Mouse (Mus musculus) ovary, adult 18-20 months (tissue): Measurements from ENCODE around the gene Cox7c.
A peak's percentile ranks its signal among the peaks of the same experiment; 100 is the strongest.
"Not testable (repeated sequence)": the region's sequence is repeated elsewhere in the genome, so short reads cannot be mapped to it uniquely, and the experiment has no call there.

ENCODE experiments used
- DNase-seq: peaks from one replicate; pipeline ENCODE4 v3.0.0; 2022; ENCODE audit warnings: low spot score, mixed read lengths

Cox7c gene

DNA sequence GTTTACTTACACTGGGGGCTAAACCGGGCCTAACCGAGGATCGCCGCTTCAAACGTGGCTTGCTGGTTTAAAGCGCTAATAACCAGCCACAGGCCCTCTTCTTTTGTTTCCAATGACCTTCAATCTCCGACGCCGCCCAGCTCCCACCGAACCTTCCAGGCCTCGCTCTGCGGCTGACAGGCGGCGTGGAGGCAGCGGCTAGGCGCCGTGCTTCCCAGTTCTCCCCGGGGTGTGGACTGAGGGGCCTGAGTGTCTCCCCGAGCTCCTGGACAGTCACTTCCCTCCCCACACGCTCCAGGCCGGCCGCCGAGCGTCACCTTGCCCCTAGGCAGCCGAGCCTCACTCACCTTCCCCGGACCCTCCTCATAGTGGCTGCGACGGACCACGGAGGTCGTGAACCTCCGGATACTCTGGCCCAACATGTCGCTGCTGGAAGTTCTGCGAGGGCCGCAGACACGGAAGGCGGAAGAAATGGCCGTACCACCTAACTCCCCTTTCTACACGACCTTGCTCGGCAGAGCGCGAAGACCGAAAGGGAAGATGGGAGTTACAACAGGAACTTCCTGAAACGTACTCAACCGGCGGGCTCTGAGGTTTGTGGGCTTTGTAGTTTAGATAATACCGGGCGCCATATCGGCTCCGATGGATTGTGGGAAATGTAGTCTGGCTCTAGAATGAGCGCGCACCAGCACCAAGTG lies at the start of gene Cox7c:
Gene Cox7c, minus strand, starts transcription at position 651 of the 698 bp plus-strand sequence.
- DNase-seq = peak; percentile 82

DNA sequence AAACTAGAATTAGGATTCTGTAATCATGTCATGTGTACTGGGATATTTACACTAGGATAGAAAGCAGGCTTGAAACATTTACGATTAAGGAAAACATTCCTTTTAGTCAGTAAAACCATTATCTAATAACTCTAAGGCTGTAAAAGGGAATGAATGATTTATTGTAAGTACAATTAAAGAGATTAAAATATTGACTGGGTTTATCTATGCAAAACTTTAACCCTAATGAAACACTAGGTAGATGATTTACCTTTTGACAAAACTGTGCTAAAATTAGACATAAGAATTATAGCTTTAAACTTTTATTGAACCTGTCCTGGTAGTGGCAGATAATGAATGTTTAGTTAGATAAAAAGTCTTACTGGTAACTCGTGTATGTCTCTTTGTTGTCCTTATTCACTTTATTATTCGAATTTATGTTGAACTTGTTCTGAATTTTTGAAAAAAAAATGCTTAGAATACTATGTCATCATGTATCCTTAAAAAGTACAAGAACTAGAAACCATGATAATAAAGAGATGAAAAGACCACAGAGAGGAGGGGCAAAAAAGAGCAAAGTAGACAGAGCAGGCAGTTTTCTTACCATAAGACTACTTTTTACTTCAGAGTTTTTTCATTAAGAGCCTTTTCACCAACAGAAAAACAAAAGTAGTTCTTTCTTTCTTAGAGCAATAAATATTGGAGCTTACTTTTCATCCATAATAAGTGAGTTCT lies 21.5 kb upstream of the Cox7c start:
- no peak for DNase-seq

DNA sequence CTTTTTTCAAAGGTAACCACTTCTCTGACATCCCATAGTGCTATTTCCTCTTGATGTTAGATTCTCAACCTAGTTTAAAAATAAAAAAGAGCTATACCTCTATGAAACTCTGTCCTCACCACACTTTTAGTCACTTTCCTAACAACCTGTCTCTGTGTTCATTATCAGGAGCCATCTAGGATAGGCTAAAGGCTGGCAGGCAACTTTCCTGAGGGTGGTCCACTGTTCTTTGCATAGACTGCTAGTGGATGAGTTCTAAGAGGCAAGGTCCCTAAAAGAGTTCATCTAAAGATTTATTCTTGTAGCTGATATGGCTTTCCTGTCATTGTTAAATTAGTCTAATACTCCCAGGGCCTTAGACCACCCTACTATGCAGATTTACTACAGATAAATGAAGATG lies 20.8 kb upstream of the Cox7c start:
- no peak for DNase-seq

DNA sequence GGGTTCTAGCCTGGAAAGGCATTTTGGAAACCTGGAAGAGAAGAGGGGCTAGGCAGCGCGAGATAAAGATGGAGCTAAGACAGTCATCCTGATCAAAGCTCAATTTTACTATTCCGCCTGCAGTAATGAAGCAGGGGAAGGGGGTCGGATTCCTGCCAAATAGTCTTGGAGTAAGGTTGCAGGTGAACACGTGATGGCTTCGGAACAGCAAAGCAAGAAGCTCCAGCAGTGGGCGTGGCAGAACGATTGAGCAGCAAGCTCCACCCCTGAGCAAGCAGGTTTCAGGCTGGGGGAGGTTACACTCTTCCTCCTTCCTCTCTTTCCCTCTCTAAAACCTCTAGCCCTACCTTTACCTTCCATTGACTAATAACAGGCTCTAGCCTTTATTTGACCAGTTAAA lies 7.4 kb upstream of the Cox7c start:
- not testable (repeated sequence) for DNase-seq

DNA sequence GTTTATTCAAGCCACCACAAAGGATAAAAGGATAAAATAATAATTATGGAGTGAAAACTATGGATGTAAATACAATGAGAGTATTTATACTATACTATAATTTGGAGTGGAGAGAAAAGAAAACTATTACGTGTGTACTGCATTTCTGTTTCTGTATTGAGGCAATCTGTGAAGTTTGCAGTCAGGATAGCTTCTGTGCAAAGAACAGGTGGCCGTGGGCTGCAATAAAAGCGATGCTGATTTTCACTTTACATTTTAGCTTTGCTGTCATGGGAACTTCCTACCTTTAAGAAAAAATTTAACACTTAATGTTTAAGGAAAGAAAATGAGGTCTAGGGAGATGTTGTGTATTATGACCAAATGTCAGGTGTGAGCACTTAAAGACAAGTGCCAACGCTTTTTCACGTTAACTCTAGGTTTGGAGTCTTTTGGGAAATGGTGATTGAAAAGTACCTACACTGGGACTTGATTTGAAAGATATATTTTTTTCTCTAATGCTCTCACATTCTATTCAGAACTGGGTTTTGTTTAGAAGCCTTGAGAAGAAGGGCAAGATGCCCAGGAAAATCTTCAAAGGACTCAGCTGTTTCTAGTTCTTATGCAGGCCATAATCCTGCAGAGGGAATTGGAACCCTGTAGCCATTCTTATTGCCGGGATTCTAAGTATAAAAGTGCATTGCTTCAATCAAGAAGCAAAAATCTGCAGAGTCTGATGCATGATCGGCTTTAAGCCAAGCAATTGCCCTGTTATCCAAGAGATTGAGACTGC lies 41.6 kb downstream of the Cox7c start:
- DNase-seq = no peak
